Mouse (Mus musculus) megakaryocyte progenitor cell, adult 5-6 weeks (primary cell): ENCODE measurements around the gene Krt19. TPM values are rescaled to one million over a fixed set of nuclear protein-coding genes. Genes with fewer than 3 reads are reported as not detected.
A peak's percentile ranks its signal among the peaks of the same experiment; 100 is the strongest.

ENCODE experiments used
- ATAC-seq: replicated peaks from 2 replicates; pipeline ENCODE4 v1.8.0; 2016; ENCODE audit warnings: mild to moderate bottlenecking, moderate TSS enrichment, inconsistent platforms; ENCODE audit not compliant: poor library complexity
- total RNA-seq, 2 experiments: library from RNA; stranded (forward) in 1 of 2; stranded (reverse) in 1 of 2; fragments of 157-497, 149-512 nt in 1 of 2; fragments of 200-1000 nt in 1 of 2; gene quantifications; 2 replicates each; pipeline versions ENCODE4 v1.2.3 to v1.2.4; 2015 to 2017

Krt19 gene
- total RNA-seq (2015) (not detected in 2 replicates), total RNA-seq (2017) (not detected in 2 replicates)

GRCm38 (mm10) chr11:100148615-100149330 lies at the start of gene Krt19:
Krt19 (minus strand) TSS chr11:100148665.
- ATAC-seq = no peak

DNA sequence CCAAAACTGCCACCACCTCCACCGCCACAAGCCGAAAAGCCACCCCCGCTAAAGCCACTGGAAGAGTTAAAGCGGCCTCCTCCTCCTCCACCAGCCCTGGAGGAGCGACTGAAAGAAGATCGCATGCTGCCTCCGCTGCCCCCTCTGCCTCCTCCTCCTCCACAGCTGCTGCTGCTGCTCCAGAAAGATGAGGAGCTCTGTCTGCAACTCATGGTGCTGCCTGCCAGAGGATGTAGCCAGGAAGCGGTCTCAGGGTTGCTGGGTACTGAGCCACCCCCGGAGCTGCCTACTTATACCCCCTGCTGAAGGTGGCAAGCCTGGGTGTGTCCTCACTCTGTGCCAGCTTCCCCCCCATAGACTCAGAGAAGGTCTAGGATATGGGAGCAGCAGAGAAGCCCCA lies 44.5 kb upstream of the Krt19 start, which contains the start of gene Krt9:
TSS of gene Krt9 (minus strand) at position 255 of the 400 bp plus-strand sequence.
- ATAC-seq = no peak

DNA sequence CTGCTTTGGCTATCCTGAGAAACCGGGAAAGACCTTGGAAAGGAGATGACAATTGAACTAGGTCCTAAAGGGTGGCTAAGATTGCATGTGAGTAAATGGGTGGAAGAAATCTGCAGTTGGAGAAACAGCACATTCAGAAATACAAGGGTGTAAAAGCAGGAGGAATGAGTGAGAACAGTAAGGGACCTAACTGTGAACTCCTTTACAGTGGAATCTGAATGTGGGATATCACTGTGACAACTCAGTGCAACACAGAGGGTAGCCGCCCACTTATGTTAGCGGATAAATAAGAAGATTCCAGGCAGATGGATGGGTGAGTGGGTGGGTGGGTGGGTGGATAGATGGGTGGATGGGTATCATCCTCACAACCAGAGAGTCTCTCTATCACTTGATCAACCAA lies 43.4 kb upstream of the Krt19 start:
- no peak for ATAC-seq

GRCm38 (mm10) chr11:100186736-100187135 lies 38.3 kb upstream of the Krt19 start:
- no peak for ATAC-seq

DNA sequence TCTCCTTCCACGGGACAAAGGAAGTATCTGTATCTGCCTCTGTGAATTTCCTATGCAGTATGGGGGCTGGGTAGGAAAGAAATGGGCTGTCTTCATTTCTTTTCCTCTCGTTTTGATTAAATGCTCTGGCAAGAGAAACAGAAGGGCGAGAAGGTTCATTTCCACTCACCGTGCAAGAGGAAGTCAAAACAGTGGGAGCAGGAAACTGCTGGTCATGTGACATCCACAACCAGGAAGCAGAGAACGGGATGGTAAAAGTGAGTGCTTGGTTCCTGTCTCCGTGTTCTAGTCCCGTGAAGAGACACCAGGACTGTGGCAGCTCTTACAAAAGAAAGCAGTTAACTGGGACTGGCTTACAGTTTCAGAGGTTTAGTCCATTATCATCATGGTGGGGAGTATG lies 33.3 kb upstream of the Krt19 start:
- ATAC-seq = no peak

DNA sequence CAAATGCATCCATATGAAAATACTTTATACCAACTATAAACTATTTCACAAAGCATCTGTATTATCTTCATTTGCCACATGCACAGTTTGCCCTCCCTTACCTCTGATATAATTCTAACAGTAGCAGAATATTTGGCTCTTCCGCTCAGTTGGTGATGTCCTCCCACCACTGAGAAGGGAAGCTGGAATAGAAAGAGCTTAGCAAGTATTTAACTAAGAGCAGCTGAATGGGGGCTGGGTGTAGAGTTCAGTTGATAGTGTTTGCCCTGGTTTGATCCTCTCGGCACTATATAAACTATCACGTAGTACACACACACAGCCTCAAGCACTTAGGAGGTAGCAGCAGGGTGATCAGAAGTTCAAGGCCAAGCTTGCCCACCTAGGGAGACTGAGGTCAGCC lies 30.8 kb upstream of the Krt19 start:
- ATAC-seq = no peak

DNA sequence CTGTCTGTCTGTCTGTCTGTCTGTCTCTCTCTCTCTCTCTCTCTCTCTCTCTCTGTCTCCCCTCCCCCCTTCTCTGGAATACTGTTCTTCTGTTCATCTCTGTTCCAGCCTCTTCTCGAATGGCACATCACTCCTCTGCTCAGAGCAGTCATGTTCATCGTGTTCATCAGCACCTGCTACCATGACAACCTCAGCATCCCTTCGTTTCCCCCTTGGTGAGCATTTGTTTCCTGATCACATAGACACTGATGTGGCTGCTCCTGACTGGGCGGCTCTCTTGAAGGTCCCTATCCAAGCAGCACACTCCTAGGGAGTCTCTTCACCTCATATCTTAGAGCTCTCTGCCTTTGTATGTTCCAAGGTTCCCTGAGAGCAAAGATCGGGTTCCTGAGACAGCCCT lies 29.8 kb upstream of the Krt19 start:
- no peak for ATAC-seq

DNA sequence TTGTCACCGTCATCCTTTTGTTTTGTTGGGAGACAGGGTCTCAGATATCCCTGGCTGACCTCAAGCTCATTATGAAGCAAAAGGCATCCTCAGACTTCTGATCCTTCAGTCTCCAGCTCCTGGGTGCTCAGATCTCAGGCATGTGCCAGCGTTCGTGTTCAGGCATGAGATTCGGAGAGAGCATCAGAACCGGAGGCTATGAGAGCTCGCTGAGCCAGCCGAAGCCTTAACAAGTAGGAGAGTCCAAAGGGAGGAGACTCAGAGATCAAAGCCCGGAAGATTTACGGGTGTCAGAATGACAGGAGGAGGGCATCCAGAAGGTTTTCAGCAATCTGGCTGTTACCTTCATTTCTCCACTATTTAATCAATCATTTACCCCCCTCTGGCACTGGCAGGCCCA lies 28.3 kb upstream of the Krt19 start:
- ATAC-seq = no peak

DNA sequence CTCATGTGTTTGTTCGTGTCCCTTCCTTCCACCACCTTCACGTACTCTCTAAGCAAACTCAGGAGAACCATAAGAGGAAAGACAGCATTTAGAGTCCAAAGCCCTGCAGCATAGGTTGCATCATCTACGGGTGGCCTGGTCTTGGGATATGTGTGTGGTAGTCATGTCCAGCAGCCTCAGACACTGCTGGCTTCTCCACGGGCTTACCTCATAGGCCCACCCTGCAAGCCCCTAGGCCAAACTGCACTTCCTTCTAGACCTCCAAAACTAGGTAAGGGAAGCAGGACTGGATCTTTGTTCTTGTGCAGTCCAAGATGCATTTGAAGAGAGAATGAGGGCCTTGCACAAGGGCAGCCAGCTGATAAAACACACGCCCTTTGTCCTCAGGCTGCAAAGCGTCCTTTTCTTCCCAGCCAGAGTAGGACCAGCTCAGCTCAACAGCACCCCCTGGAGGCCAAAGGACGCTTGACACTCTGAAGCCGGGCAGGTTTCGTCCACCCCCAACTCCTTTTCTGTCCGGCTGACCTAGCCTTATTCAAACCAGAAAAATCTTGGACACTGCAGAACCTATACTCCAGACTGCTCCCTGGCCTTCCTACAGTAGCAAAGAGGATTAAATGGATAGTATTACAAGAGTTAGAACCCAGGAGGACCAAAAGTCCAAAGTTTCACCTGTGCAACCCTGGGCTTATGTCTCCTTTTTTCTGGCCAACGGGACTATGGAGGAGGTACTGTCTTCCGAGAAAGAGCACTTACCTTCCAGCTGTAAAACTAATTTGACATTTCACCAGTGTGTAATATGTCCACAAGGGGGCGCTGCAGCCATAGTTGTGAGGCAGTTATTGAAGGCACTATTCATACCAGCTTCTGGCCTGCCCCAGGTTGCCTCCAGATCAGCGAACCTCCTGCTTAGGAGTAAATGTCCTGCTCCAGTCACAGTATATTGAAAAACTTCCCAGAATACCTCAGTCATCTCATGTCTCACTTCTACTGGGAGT lies 20.6 kb upstream of the Krt19 start:
- ATAC-seq = peak; percentile 80

DNA sequence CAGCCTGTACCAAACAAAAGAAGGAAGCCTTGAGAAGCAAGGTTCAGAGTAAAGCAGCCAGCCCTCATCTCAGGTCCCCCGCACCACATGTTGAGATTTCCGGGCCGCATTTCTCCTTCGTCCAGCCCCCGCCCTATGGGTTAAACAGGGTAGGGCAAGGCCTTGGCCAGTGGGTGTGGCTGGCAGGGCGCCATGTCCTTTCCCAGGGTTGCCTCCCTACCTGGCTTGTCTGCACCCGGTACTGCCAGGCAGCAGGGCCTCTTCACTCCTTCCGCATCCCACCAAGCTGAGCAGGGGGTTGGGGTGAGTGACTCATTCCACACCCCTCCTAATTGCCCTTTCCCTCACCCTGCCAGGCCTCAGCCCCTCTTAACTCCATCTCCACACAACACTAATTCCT lies 19.6 kb upstream of the Krt19 start:
- ATAC-seq = no peak

GRCm38 (mm10) chr11:100164392-100164791 lies 15.9 kb upstream of the Krt19 start:
- ATAC-seq = no peak

DNA sequence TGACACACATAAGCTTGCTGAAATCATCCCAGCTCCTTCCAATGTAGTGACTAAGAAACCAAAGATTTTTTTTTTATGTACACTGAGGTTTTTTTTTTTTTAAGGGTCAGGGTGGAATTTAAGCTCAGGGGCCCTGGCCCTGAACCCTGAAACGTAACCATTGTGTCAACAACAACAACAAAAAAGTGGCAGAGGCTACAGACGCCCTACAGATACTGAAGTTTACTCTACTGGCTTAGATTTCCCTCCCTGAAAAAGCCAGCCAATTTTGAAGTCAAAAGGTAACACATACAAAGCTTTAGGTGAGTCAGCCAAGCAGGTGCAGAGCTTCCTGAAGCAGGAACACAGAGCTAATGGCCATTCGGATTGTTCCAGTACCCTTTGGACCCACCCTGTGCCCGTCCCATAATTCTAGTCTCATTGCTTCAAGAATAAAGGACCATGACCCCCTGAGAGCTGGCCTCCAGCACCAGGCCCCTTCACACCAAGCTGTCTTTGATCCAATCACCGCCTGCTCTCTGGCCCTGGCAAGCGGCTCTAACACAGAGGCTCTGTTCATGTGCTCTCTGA lies 9.5 kb upstream of the Krt19 start:
- no peak for ATAC-seq

- ATAC-seq = no peak
Observed at GRCm38 (mm10) chr11:100157331-100157730, 8.9 kb upstream of the Krt19 start.

GRCm38 (mm10) chr11:100155497-100156255 lies 7.2 kb upstream of the Krt19 start:
- no peak for ATAC-seq

GRCm38 (mm10) chr11:100147566-100148353 lies 705 bp downstream of the Krt19 start:
- ATAC-seq = no peak

GRCm38 (mm10) chr11:100145858-100146560 lies 2.5 kb downstream of the Krt19 start:
- ATAC-seq = no peak

- no peak for ATAC-seq
Observed at GRCm38 (mm10) chr11:100145104-100145503, 3.4 kb downstream of the Krt19 start.

DNA sequence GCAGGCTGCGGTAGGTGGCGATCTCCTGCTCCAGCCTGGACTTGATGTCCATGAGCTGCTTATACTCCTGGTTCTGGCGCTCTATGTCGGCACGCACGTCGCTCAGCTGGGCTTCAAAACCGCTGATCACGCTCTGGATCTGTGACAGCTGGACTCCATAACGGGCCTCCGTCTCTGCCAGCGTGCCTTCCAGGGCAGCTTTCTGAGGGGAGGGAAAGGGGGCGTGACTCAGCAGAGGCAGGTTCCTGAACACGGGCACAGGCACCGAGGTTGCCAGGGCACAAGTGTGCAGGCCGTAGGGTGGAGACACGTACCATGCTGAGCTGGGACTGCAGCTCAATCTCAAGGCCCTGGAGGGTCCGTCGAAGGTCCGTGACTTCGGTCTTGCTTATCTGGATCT lies 7.5 kb downstream of the Krt19 start:
- ATAC-seq = no peak

DNA sequence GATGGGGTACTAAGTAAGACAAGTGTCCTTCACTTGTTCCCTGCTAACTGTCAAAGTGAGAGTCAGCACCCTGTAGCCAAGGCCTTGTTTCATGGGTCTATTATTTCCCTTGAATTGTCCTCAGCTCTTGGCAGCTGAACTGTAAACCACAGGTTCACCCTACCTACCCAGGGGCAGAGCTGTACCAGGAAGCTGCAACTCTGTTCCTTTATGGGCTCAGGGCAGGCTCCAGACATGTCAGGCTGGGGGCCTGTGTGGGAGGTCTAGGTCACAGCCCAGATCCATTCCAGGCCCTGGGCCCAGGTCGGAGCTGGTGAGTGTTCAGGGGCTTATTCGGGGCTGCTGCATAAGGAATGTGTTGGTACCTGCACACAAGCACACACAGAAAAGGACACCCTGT lies 9.1 kb downstream of the Krt19 start:
- ATAC-seq = no peak
